Mouse (Mus musculus) MEL (cell line): ENCODE results near the gene Kdm5b. TPM values are rescaled to one million over a fixed set of nuclear protein-coding genes. Genes with fewer than 3 reads are reported as not detected.

Source experiments
- DNase-seq: peaks from one replicate; pipeline ENCODE4 v3.0.0; 2011; ENCODE audit warnings: low read depth, low spot score
- H3K27ac ChIP-seq: 2 replicates; pipeline ENCODE4 v1.5.1; 2012; ENCODE audit warnings: low read depth, mild to moderate bottlenecking, control low read depth, low read length, moderate library complexity; ENCODE audit not compliant: control insufficient read depth
- H3K27me3 ChIP-seq, 2 experiments: fragments of 150-350 bp in 1 of 2; sonication (generic) in 1 of 2; 2 replicates each; pipeline ENCODE4 v1.6.1; 2012; ENCODE audit warnings: low read length in 2 of 2, mild to moderate bottlenecking in 2 of 2, improper control_type of control experiment in 1 of 2, moderate library complexity in 1 of 2; ENCODE audit not compliant: insufficient read depth in 2 of 2, control insufficient read depth in 1 of 2
- H3K36me3 ChIP-seq, 2 experiments: 2 replicates each; pipeline ENCODE4 v1.6.1; 2012 to 2014; ENCODE audit warnings: low read length in 2 of 2, improper control_type of control experiment in 1 of 2, inconsistent platforms in 1 of 2, mild to moderate bottlenecking in 1 of 2; ENCODE audit not compliant: insufficient read depth in 2 of 2, control insufficient read depth in 1 of 2
- H3K4me1 ChIP-seq, 2 experiments: fragments of 150-350 bp in 1 of 2; sonication (generic) in 1 of 2; 2 replicates each; pipeline ENCODE4 v1.6.1; 2012; ENCODE audit warnings: low read length in 2 of 2, improper control_type of control experiment in 1 of 2, mild to moderate bottlenecking in 1 of 2; ENCODE audit not compliant: insufficient read depth in 2 of 2, control insufficient read depth in 1 of 2
- H3K4me3 ChIP-seq, 2 experiments: fragments of 150-350 bp in 1 of 2; sonication (generic) in 1 of 2; 2 replicates each; pipeline ENCODE4 v1.5.1; 2012; ENCODE audit warnings: low read depth in 2 of 2, low read length in 2 of 2, mild to moderate bottlenecking in 2 of 2, moderate library complexity in 2 of 2, control low read depth in 1 of 2, improper control_type of control experiment in 1 of 2; ENCODE audit not compliant: control insufficient read depth in 1 of 2, insufficient read depth in 1 of 2
- H3K79me2 ChIP-seq: 2 replicates; pipeline ENCODE4 v1.6.1; 2012; ENCODE audit warnings: mild to moderate bottlenecking, low read length, moderate library complexity; ENCODE audit not compliant: control insufficient read depth, poor library complexity, insufficient read depth
- H3K9ac ChIP-seq: 2 replicates; pipeline ENCODE4 v1.6.1; 2012; ENCODE audit warnings: low read depth, mild to moderate bottlenecking, control low read depth, low read length, moderate library complexity; ENCODE audit not compliant: control insufficient read depth, poor library complexity, severe bottlenecking
- H3K9me3 ChIP-seq: fragments of 150-350 bp; sonication (generic); replicated peaks from 2 replicates; pipeline ENCODE4 v1.6.1; 2012; ENCODE audit warnings: mild to moderate bottlenecking, low read length, improper control_type of control experiment, moderate library complexity; ENCODE audit not compliant: insufficient read depth
- BHLHE40 ChIP-seq: IDR thresholded peaks from 2 replicates; pipeline ENCODE4 v1.6.1; 2012; ENCODE audit warnings: low read depth, mild to moderate bottlenecking, inconsistent platforms, low read length, improper control_type of control experiment, borderline replicate concordance
- CHD1 ChIP-seq: IDR thresholded peaks from 2 replicates; pipeline ENCODE4 v1.6.1; 2012; ENCODE audit warnings: low read depth, mild to moderate bottlenecking, inconsistent platforms, low read length, improper control_type of control experiment
- CHD2 ChIP-seq: IDR thresholded peaks from 2 replicates; pipeline ENCODE4 v1.6.1; 2011; ENCODE audit warnings: low read length, improper control_type of control experiment
- CTCF ChIP-seq, 3 experiments: IDR thresholded peaks in 2 of 3; conservative IDR thresholded peaks in 1 of 3; 2 replicates each; pipeline ENCODE4 v1.5.1; 2011 to 2012; ENCODE audit warnings: low read length in 3 of 3, low read depth in 2 of 3, mild to moderate bottlenecking in 2 of 3, improper control_type of control experiment in 1 of 3, inconsistent platforms in 1 of 3, mixed read lengths in 1 of 3, moderate library complexity in 1 of 3; ENCODE audit not compliant: control insufficient read depth in 1 of 3, insufficient read depth in 1 of 3, poor library complexity in 1 of 3, severe bottlenecking in 1 of 3
- E2F4 ChIP-seq: IDR thresholded peaks from 2 replicates; pipeline ENCODE4 v1.6.1; 2011; ENCODE audit warnings: low read depth, low read length, improper control_type of control experiment, borderline replicate concordance
- ELF1 ChIP-seq: IDR thresholded peaks from 2 replicates; pipeline ENCODE4 v1.6.1; 2014; ENCODE audit warnings: low read depth, mild to moderate bottlenecking, inconsistent platforms, low read length, improper control_type of control experiment, moderate library complexity
- ETS1 ChIP-seq: IDR thresholded peaks from 2 replicates; pipeline ENCODE4 v1.6.1; 2012; ENCODE audit warnings: low read depth, mild to moderate bottlenecking, inconsistent platforms, low read length, improper control_type of control experiment, moderate library complexity
- GABPA ChIP-seq: IDR thresholded peaks from 2 replicates; pipeline ENCODE4 v1.6.1; 2012; ENCODE audit warnings: low read depth, mild to moderate bottlenecking, inconsistent platforms, low read length, improper control_type of control experiment, moderate library complexity
- GATA1 ChIP-seq: IDR thresholded peaks from 2 replicates; pipeline ENCODE4 v1.6.1; 2011; ENCODE audit warnings: low read depth, low read length, improper control_type of control experiment
- HCFC1 ChIP-seq: IDR thresholded peaks from 2 replicates; pipeline ENCODE4 v1.6.1; 2012; ENCODE audit warnings: low read depth, mild to moderate bottlenecking, inconsistent platforms, low read length, improper control_type of control experiment, moderate library complexity
- JUND ChIP-seq: IDR thresholded peaks from 2 replicates; pipeline ENCODE4 v1.6.1; 2011; ENCODE audit warnings: low read depth, mild to moderate bottlenecking, improper control_type of control experiment, low read length
- KAT2A ChIP-seq: conservative IDR thresholded peaks from 2 replicates; pipeline ENCODE4 v1.6.1; 2012; ENCODE audit warnings: low read depth, low read length, improper control_type of control experiment, inconsistent platforms
- MAFK ChIP-seq: IDR thresholded peaks from 2 replicates; pipeline ENCODE4 v1.6.1; 2011; ENCODE audit warnings: low read depth, mild to moderate bottlenecking, low read length, improper control_type of control experiment, borderline replicate concordance
- MAX ChIP-seq: IDR thresholded peaks from 2 replicates; pipeline ENCODE4 v1.6.1; 2011; ENCODE audit warnings: low read length, improper control_type of control experiment
- MAZ ChIP-seq: IDR thresholded peaks from 2 replicates; pipeline ENCODE4 v1.6.1; 2012; ENCODE audit warnings: low read depth, mild to moderate bottlenecking, inconsistent platforms, low read length, improper control_type of control experiment
- MXI1 ChIP-seq: IDR thresholded peaks from 2 replicates; pipeline ENCODE4 v1.6.1; 2011; ENCODE audit warnings: mild to moderate bottlenecking, low read depth, low read length, improper control_type of control experiment
- MYB ChIP-seq: IDR thresholded peaks from 2 replicates; pipeline ENCODE4 v1.6.1; 2011; ENCODE audit warnings: mild to moderate bottlenecking, low read depth, low read length, improper control_type of control experiment
- MYC ChIP-seq: IDR thresholded peaks from 2 replicates; pipeline ENCODE4 v1.6.1; 2011; ENCODE audit warnings: low read depth, mild to moderate bottlenecking, low read length, improper control_type of control experiment, moderate library complexity
- NELFE ChIP-seq: IDR thresholded peaks from 2 replicates; pipeline ENCODE4 v1.6.1; 2011; ENCODE audit warnings: low read depth, low read length, improper control_type of control experiment
- NRF1 ChIP-seq: IDR thresholded peaks from 2 replicates; pipeline ENCODE4 v1.6.1; 2014; ENCODE audit warnings: low read depth, mild to moderate bottlenecking, inconsistent platforms, low read length, improper control_type of control experiment, moderate library complexity; ENCODE audit not compliant: poor library complexity, insufficient read depth, severe bottlenecking
- POLR2A ChIP-seq, 2 experiments: IDR thresholded peaks; 2 replicates each; pipeline ENCODE4 v1.6.1; 2011 to 2012; ENCODE audit warnings: low read length in 2 of 2, mild to moderate bottlenecking in 2 of 2, control low read depth in 1 of 2, improper control_type of control experiment in 1 of 2, low read depth in 1 of 2, moderate library complexity in 1 of 2; ENCODE audit not compliant: control insufficient read depth in 1 of 2, insufficient read depth in 1 of 2, poor library complexity in 1 of 2
- POLR2AphosphoS2 ChIP-seq: IDR thresholded peaks from 2 replicates; pipeline ENCODE4 v1.6.1; 2011; ENCODE audit warnings: low read length, improper control_type of control experiment
- POLR2AphosphoS5 ChIP-seq: IDR thresholded peaks from 2 replicates; pipeline ENCODE4 v1.6.1; 2012; ENCODE audit warnings: low read depth, borderline replicate concordance, mild to moderate bottlenecking, inconsistent platforms, low read length, moderate library complexity, mixed read lengths
- RAD21 ChIP-seq: IDR thresholded peaks from 2 replicates; pipeline ENCODE4 v1.6.1; 2011; ENCODE audit warnings: mild to moderate bottlenecking, low read depth, low read length, improper control_type of control experiment
- RCOR1 ChIP-seq: IDR thresholded peaks from 2 replicates; pipeline ENCODE4 v1.6.1; 2012; ENCODE audit warnings: low read depth, mild to moderate bottlenecking, inconsistent platforms, low read length, improper control_type of control experiment
- SIN3A ChIP-seq: IDR thresholded peaks from 2 replicates; pipeline ENCODE4 v1.6.1; 2012; ENCODE audit warnings: low read length, improper control_type of control experiment, inconsistent platforms
- SMC3 ChIP-seq: IDR thresholded peaks from 2 replicates; pipeline ENCODE4 v1.6.1; 2011; ENCODE audit warnings: low read depth, low read length, improper control_type of control experiment
- TAL1 ChIP-seq: IDR thresholded peaks from 2 replicates; pipeline ENCODE4 v1.6.1; 2012; ENCODE audit warnings: mild to moderate bottlenecking, inconsistent platforms, low read length, moderate library complexity, mixed read lengths
- TBP ChIP-seq: IDR thresholded peaks from 2 replicates; pipeline ENCODE4 v1.8.0; 2011; ENCODE audit warnings: low read depth, low read length, improper control_type of control experiment
- TCF12 ChIP-seq: IDR thresholded peaks from 2 replicates; pipeline ENCODE4 v1.6.1; 2014; ENCODE audit warnings: low read depth, mild to moderate bottlenecking, inconsistent platforms, low read length, improper control_type of control experiment, moderate library complexity
- UBTF ChIP-seq: IDR thresholded peaks from 2 replicates; pipeline ENCODE4 v1.6.1; 2012; ENCODE audit warnings: low read depth, mild to moderate bottlenecking, inconsistent platforms, low read length, improper control_type of control experiment, moderate library complexity, borderline replicate concordance; ENCODE audit not compliant: insufficient read depth
- USF1 ChIP-seq: IDR thresholded peaks from 2 replicates; pipeline ENCODE4 v1.6.1; 2014; ENCODE audit warnings: low read depth, mild to moderate bottlenecking, inconsistent platforms, low read length, improper control_type of control experiment, moderate library complexity
- USF2 ChIP-seq, 2 experiments: IDR thresholded peaks; 2 replicates each; pipeline ENCODE4 v1.6.1; 2011 to 2012; ENCODE audit warnings: improper control_type of control experiment in 2 of 2, low read length in 2 of 2, borderline replicate concordance in 1 of 2, inconsistent platforms in 1 of 2, low read depth in 1 of 2, mild to moderate bottlenecking in 1 of 2; ENCODE audit not compliant: insufficient read depth in 1 of 2
- ZC3H11A ChIP-seq: IDR thresholded peaks from 2 replicates; pipeline ENCODE4 v1.6.1; 2012; ENCODE audit warnings: low read depth, mild to moderate bottlenecking, inconsistent platforms, low read length, improper control_type of control experiment
- ZKSCAN1 ChIP-seq: IDR thresholded peaks from 2 replicates; pipeline ENCODE4 v1.6.1; 2012; ENCODE audit warnings: low read depth, mild to moderate bottlenecking, inconsistent platforms, low read length, improper control_type of control experiment, moderate library complexity
- ZMIZ1 ChIP-seq: IDR thresholded peaks from 2 replicates; pipeline ENCODE4 v1.6.1; 2012; ENCODE audit warnings: low read depth, mild to moderate bottlenecking, inconsistent platforms, low read length, improper control_type of control experiment, moderate library complexity
- polyA plus RNA-seq, 2 experiments: library from polyadenylated mRNA; stranded (reverse) in 1 of 2; unstranded in 1 of 2; fragments of >175 nt in 1 of 2; fragments of >200 nt in 1 of 2; gene quantifications; 2 replicates each; pipeline versions ENCODE4 v1.2.1 to v1.2.4; 2012; ENCODE audit warnings: low replicate concordance in 2 of 2, low read depth in 1 of 2; ENCODE audit not compliant: insufficient read length in 2 of 2, insufficient read depth in 1 of 2, missing spikeins in 1 of 2
- total RNA-seq: library from RNA; depleted of rRNA; stranded (reverse); fragments of 300-350 nt; gene quantifications from 2 replicates; pipeline ENCODE4 v1.2.3, GENCODE M21; 2012

Kdm5b gene
- total and polyA plus RNA-seq, 3 experiments = 25.5 to 48.6 (median 31.8) TPM

GRCm38 (mm10) chr1:134520001-134520721 is 39.8 kb upstream of the Kdm5b start:
- DNase-seq = peak; percentile 54
- peak overlapping the region; percentile 42 to 48; a peak in 3 of 4 replicates for H3K4me3 ChIP-seq
- H3K4me1 ChIP-seq = peaks cover 23 to 28% of the 10 kb centered on the region in 2 experiments
- peaks cover 0 to 24% of the 10 kb centered on the region in 2 experiments; a peak in 2 of 4 replicates for H3K36me3 ChIP-seq
- no peaks in the 10 kb centered on the region for H3K9me3 ChIP-seq
- peak overlapping the region; percentile 55 for H3K9ac ChIP-seq
- H3K27ac ChIP-seq = peak overlapping the region; percentile 90
- H3K79me2 ChIP-seq = no peaks in the 10 kb centered on the region
- H3K27me3 ChIP-seq = no peaks in the 10 kb centered on the region
- TF ChIP-seq MAFK (no peak; the same call in 1 of the 2 replicates), POLR2AphosphoS5 (no peak), ZC3H11A (no peak), TAL1 (peak; percentile 81), NELFE (peak; percentile 28; the same call in 1 of the 2 replicates), CHD2 (no peak), RAD21 (no peak), HCFC1 (0 out of 2 replicates have a peak, but pooled peaks have one; percentile 23), ELF1 (no peak), MYC (no peak), SMC3 (no peak), POLR2A (IDR thresholded peaks at IDR 0.05; ENCODE audit: control insufficient read depth in 1 of 2, insufficient read depth in 1 of 2, low read depth in 1 of 2, low read length in 2 of 2, poor library complexity in 1 of 2) (no peak), GABPA (no peak), MXI1 (no peak), USF1 (no peak), POLR2AphosphoS2 (no peak), TCF12 (peak; percentile 98), CHD1 (no peak), RCOR1 (peak; percentile 84), E2F4 (no peak), MYB (peak; percentile 60), GATA1 (peak; percentile 94), ZMIZ1 (no peak), KAT2A (no peak), JUND (no peak), MAX (no peak), ETS1 (peak; percentile 91), NRF1 (no peak), CTCF (IDR thresholded peaks at IDR 0.05 in 2 of 3, conservative IDR thresholded peaks at IDR 0.05 in 1 of 3; ENCODE audit: control insufficient read depth in 1 of 3, insufficient read depth in 1 of 3, low read depth in 2 of 3, low read length in 3 of 3, poor library complexity in 1 of 3, severe bottlenecking in 1 of 3) (no peak), USF2 (IDR thresholded peaks at IDR 0.05; ENCODE audit: borderline replicate concordance in 1 of 2, insufficient read depth in 1 of 2, low read depth in 1 of 2, low read length in 2 of 2) (no peak), TBP (no peak), BHLHE40 (peak; percentile 4; the same call in 1 of the 2 replicates), MAZ (peak; percentile 53), ZKSCAN1 (no peak), UBTF (no peak), SIN3A (peak; percentile 79)
